Mouse (Mus musculus): ENCODE measurements around the gene Npr2.

GRCm38 (mm10) chr4:43598200-43598599 is 33.5 kb upstream of the Npr2 start:
- TF ChIP-seq CTCF (IDR thresholded peaks at IDR 0.05; ENCODE audit: low read depth, low read length) (no peak), EP300 (IDR thresholded peaks at IDR 0.05; ENCODE audit: insufficient read depth, low read depth, low read length) (no peak), POLR2A (IDR thresholded peaks at IDR 0.05; ENCODE audit: insufficient read depth, low read length) (no peak)

Data from ES-Bruce4 (cell line).